Mouse (Mus musculus) spleen, postnatal 14 days (tissue): ENCODE data around the gene Senp6.
"Not testable (repeated sequence)": the region's sequence is repeated elsewhere in the genome, so short reads cannot be mapped to it uniquely, and the experiment has no call there.

ENCODE experiments used
- DNase-seq, 2 experiments: peaks; one replicate each; pipeline ENCODE4 v3.0.0; 2021 to 2022; ENCODE audit warnings: low spot score in 2 of 2

Gene Senp6

DNA sequence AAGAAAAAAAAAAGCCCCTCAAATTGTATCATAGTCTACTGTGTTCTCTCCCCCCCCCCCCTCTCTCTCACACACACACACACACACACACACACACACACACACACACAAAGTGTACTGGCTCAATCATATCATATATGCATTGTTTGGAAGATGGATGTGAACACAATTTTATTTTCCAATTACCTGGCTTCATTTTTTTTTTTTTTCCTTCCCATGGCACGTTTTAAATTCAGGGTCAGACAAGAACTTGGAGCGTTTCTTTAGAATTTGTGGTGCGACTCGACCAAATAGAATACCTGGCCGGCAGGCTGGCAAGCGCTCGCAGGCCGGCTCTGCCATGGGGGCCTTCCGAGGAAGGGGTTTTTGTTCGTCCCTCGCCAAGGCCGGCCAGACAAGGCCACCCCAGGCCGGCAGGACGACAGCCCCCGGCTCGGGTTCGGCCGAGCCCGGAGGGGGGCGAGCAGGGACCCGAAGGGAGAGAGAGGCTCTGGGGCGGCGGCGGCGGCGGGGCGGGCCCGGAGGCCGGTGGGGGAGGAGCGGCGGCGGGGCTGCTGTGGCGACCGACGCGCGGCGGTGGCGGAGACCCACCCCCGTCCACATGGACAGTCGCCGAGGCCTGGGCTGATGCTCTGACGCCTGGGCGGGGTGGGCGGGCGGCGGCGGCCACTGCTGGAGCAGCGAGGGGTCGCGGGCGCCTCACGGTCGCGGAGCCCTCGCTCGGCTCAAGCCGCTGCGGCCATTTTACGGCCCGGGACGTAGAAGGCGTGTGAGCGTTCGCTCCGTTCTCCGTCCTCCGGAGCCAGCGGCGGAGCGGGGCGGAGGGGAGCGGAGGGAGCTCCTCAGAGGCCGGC, at the start of gene Senp6:
Gene Senp6 (plus strand): TSS at position 537 of the 854 bp plus-strand sequence.
- peak; percentile 54 to 63 for DNase-seq

DNA sequence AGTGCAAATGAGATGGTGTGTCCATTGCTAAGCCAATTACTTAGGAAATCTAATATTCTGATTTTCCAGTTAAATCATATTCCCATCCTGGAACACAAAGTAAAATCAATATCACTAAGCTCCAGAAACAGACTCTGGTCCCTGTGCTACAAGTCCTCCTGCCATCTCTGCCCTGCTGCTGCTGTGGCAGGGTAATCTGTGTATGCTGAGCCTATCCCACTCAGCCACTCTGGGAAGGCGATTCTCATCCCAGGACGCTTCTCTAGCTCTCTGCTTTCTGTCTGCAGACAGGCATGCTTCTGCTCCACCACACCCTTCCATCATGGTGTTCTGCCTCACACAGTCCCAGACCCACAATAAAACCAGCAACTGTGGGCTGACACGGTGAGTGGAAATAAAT, 46.3 kb upstream of the Senp6 start:
- DNase-seq = no peak

DNA sequence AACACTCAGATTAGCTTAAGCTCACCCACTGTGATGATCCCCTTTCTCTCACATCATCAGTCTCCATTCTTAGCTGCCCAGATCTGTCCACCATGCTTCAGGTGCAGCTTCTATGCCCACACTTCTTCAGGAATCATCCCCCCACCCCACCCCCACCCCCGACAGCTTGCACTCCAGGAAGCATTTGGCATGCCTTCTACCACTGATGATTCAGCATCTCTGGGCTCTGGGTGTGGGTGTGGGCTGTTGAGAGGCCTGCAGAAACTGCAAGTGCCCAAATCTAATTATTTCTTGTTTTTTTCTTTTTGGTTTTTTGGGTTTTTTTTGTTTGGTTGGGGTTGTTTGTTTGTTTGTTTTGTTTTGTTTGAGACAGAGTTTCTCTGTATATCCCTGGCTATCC, 45.1 kb upstream of the Senp6 start:
- no peak for DNase-seq

DNA sequence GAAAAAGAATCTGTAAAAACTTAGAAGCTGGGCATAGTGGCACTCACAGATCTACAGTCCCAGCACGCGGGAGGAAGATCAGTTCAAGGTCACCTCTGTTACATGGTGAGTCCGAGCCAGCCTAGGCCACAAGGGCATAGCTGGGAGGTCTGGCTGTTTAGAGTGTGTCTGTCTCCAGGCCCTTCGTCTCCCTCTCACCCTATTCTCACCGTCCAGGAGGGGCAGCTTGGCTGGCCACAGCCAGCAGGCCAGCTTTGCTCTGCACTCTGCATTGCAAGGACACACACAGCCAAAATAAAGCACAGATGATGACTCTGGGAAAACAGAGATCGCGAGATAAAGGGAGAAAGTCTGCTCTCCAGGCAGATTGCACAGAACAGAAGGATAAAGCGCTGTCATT, 43.9 kb upstream of the Senp6 start:
- no peak for DNase-seq

DNA sequence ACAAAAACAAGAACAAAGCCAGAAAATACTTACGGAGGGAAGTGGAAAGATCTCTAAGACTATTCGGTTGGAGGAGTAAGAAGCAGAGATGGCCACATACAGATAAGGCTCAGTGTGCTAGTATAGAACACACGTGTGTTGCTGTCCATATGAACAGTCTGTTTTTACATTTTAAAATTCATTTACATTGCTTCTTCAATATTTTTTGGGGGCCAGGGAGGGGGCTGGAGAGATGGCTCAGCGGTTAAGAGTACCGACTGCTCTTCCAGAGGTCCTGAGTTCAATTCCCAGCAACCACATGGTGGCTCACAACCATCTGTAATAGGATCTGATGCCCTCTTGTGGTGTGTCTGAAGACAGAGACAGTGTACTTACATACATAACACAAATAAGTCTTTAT, 41.4 kb upstream of the Senp6 start:
- not testable (repeated sequence) for DNase-seq

DNA sequence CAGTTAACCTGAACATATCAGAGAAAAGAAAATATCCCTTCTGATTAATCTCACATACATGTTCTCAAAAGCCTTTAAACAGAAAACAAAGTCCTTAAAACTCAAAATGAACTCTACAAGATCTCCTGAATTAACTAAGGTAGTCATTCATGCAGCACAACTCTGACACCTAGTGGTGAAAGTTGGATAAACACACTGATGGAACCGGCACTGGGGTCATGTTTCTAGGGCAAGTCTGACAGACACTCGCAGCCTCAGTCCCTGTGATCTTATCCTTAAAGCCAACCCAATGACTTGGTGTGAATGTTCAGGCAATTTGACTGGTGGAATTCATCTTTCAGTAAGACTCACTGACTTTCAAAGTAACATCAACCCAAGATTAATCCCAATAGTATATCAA, 40.7 kb upstream of the Senp6 start:
- peak in 1 of 2 experiments; percentile 33 for DNase-seq

DNA sequence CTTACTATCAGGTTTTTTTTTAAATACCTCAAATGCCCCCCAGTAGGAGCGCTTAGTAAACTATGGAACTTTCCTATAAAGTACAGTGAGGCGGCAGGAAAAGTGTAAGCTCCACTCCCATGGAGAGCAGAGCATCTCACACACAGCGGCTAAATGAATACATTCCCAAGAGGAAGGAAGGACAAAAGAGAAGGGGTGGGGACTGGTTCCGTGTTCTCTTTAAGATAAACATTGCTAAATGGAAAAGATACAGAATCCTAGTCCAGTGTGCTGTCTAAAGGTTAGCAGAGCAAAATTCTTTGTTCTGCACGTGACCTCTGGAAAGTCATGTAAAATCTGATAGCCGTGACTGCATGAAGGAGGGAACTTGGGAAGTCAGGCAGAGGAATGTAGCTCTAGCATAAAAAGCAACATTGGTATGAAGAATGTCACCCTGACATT, 40.1 kb upstream of the Senp6 start:
- no peak for DNase-seq

DNA sequence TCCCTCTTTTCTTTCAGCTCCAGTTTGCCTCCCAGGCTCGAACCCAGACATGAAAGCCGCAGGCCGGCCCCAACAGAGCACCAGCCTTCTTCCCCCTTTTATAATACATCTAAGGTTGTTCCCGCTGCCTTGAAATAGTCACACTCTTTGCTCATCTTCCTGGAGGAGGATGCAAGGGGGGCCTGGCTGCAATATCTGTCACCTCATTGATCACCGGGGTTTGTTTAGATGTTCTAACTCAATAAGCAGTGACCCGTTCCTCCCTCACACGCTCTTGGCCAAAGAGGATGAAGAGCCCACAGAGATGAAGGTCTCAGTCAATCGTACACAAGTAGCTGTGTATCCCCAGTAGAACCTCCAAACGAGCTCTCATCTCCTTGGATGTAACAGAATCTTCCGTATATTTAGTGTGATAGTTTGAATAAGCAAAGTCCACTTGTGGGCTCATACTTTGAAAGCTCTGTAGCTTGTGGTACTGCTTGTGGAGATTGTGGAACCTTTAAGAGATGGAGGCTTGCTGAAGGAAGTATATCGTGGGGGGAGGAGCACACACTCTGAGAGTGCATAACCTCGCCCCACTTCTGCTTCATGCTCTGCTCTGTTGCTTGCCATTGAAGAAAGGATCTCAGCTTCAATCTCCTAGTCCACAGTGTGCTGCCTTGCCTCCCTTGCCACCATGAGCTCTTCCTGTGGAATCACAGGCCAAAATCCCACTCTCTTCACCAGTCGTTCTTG, 29.3 kb upstream of the Senp6 start:
- no peak for DNase-seq

DNA sequence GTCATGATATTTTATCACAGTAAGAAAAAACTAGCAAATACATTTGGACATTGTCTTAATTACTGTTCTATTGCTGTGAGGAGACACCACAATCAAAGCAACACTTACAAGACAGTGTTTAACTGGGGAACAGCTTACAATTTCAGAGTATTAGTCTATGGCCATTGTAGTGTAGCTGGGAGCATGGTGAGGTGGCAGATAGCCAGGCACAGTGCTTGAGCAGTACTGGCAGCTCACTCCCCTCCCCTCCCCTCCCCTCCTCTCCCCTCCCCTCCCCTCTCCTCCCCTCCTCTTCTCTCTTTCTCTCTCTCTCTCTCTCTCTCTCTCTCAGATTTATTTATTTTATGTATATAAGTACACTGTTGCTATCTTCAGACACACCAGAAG, 28.7 kb upstream of the Senp6 start:
- no peak for DNase-seq

DNA sequence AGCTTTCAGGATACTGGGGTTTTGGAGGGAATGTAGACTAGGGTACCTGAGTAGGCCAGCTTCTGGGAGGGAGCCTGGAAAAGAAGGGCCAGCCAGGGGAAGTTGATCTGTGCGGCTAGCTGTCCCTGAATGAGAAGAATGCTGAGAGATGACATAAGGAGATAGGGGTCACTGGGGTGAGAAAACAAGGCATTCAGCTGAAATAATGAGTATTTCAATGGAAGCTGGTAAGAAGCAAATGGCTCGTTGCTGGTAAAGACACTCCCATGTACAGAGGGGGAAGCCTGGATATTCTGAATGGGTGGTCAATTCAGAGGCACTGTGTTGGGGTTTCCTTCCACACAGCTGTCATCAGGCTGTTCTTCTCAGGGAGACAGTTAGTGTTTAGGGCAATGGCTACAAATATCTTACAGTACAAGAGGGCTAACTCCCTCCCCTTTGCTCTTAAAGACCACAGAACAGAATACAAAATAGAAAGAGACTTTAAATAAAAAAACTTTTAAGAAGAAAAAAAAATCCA, 27.3 kb upstream of the Senp6 start:
- no peak for DNase-seq

DNA sequence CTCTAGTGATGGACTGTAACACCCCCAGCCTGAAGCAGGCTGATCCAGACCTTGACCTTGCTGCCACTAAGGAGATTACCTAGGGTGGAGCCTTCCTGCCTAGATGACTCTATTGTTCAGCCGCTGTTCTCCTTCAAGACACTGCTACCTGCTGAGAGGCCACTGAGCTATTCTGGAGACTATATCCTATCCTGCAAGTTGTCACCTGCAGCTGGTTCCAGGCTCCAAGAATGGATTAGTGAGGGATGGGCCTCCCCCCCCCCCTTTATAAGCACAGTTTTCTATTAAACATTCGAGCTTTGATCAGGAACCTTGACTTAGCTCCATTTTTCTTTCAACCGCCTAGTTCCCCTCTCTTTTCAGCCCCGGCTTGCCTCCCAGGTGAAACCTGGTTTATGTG, 22.4 kb upstream of the Senp6 start:
- not testable (repeated sequence) for DNase-seq

DNA sequence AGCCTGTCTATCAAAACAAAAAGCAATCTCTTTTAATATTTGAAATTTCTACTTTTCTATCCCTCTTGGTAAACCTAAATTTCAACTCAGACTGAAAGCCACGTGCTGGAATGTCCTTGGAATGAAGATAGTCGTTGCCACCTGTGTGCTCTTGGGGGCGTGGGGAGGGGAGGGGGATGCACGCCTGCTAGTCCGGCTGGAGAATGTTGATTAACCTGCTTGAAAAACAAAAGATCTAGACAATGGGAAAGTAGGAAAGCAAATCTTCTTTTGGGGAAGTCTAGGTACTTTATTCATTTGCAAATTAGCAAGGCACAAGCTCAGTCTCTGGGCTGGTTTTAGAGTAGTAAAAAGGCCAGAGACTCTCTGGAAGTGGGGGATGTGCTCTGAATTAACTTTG, 17.4 kb upstream of the Senp6 start:
- not testable (repeated sequence) for DNase-seq

DNA sequence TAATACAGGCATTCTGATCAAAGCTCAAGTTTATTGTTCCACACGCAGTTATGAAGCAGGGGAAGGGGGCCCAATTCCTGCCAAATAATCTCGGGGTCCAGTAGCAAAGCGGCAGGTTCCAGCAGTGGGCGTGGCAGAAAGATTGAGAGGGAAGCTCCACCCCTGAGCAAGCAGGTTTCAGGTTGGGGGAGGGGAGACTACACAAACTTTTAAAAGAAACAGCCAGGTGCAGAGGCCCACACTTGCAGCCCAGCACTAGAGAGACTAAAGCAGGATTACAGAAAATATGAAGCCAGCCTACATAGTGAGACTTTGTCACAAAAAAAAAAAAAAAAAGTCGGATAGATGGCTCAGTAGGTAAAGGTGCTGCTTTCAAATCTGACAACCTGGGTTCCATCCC, 13.8 kb upstream of the Senp6 start:
- no peak for DNase-seq

DNA sequence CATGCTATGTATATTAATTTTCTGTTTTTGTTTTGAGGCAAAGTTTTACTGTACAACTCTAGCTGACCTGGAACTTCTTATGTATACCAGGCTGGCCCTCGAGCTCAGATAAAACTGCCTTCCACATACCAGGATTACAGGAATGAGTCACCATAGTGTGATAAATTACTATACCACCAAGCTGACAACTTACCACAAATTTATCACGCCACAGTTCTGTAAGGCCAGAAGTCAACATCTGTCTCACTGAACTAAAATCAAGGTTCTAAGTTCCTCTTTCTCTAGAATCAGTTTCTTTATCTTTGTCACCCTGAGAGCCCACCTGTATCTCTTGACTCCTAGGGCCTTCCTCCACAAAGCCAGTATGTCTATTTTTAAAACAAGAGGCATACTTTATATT, 9.0 kb upstream of the Senp6 start:
- no peak for DNase-seq

DNA sequence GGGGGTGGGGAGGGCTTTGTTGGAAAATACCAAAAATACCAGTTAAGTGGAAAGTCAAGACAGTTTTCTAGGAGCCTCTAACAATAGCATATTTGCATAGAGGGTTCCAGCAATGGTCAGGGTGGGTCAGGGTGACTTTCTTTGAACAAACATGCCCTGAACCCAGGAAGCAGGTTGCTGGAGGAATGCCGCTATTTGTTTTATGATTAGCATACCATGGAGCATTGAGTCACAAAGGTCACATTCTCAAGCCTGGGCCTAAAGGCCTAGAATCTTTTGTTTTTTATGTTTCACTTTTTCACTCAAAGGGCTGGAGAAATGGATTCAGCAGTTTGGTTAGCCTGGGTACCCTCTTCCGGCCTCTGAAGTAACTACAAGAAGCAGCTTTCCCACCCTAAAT, 1.2 kb upstream of the Senp6 start:
- not testable (repeated sequence) for DNase-seq

DNA sequence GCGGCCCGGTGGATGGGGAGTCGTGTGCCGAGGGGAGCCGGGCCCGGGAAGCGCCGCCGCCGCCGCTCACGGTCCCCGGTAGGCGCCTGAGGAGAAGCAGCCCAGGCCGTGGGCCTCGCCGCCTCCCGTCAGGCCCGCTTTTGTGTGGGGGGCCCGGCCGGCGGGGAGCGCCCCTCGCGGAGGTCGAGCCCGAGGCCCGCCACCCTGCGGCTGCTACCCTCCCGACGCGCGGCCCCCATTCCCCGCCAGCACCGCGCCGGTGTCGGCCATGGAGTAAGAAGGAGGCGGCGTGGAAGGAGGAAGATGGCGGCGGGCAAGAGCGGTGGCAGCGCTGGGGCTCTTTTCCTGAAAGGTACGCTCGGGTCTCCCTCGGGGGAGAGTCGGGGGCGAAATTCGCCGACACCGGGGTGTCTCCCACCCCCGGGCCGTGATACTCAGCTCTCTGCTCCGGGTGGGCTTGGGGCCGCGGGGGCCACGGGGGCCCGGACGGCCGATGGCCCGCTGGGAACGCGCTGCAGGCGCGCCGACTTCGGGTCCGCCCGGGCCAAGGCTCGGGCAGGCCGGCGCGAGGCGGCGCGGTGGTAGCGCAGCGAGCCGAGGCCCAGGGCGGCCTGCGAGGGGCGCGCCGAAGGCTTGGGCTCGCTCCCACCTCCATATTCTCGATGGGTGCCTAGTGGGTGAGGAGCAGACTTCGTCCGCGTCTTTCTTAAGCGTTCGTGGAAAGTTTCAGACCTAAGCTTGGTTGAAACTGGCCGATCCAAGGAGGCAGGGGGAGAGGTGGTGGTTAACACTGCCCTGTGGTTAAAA, 721 bp downstream of the Senp6 start:
- peak; percentile 47 to 63 for DNase-seq

DNA sequence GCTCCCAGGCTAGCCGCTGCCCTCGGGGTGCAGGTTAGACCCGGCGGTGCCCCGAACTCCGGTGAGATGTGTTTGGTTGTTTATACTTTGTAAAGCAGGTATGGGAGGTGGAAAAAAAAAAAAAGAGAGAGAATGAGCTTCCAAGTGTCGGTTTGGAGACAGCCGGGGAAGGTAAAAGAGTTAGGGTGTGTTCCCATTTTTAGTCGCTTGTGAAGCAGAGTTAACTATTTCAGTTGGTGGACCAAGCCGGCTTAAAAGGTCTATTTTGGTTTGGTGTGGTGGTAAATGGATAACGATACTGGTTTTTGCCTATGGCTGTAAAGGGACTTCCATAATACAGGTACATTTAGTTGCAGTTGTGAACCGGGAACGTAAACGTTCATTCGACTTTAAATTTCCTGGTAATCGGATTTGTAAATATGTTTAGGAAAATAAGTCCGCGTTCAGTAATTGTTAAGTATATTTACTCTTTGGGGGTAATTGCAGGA, 1.4 kb downstream of the Senp6 start:
- no peak for DNase-seq

DNA sequence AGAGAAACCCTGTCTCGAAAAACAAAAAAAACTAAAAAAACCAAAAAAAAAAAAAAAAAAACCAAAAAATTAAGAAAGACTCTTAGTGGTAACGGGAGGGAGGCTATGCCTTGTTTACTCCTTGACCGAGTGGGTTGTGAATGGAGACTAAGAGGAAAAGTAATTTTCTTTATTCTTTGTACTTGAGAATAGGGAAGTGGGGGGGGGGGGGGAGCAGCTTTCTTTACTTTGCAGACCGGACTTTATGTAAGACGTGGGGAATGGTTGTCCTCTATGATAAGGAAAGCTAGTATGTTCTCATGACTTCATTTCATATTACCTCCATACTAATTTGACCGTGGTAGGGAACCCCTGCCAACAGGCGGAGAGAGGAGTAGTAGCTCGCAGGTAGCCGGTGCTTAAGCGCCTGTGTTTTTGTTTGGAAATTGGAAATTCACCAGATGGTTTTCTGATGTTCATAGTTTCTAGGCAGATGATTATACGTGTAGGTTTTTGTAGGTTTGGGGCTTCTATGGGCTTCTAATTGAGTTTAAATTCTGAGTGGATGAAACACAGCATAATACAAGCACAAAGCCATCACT, 2.1 kb downstream of the Senp6 start:
- no peak for DNase-seq

DNA sequence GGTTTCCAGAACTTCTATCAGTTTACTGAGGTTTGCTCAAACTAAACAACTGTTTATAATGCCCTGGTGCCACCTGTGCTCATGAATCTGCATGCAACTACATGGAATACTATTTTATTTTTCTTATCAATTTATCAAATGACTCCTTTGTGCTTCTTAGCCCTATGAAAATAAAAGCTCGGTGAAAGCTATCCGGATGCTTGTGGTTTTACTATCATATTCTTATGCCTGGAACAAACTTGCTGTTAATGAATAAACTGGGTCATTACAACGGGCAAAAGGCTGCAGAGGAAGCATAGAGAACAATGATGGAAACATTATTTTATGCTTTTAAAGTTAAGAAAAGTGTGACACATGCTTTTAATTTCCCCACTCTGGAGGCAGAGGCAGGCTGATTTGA, 3.3 kb downstream of the Senp6 start:
- no peak for DNase-seq

DNA sequence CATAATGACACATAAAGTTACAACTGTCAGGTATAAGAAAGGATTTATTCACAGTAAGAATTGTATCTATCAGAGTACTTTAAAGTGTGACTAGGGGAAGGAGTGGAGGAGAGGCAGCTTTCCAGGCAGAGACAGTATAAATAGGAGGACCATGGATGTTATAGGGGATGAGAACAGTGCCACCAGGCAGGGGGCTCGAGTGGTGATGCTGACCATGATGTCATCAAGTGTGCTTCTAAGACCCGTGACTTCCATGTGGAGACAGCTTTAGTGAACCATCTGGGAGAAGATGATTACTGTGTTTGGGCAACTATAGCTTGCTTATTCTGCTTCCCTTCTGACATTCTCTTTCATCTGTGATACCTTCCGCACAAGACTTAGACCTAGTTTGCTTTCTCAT, 4.9 kb downstream of the Senp6 start:
- DNase-seq = no peak

DNA sequence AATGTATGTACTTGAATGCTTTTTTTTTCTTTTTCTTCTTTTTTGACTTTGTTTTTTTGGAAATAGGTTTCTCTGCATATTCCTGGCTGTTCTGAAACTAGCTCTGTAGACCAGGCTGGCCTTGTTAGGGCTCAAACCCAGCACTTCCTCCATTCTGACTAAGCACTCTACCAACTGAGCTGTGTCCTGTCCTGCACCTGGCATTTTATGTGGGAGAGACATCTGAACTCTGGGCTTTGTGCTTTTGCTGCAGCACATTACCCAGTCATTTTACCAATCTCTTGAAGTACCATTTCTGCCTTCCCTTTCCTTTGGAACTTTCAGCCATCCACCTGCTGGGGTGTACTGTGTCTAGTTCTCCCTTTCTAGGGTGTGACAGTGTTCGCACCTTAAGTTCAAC, 7.4 kb downstream of the Senp6 start:
- no peak for DNase-seq

DNA sequence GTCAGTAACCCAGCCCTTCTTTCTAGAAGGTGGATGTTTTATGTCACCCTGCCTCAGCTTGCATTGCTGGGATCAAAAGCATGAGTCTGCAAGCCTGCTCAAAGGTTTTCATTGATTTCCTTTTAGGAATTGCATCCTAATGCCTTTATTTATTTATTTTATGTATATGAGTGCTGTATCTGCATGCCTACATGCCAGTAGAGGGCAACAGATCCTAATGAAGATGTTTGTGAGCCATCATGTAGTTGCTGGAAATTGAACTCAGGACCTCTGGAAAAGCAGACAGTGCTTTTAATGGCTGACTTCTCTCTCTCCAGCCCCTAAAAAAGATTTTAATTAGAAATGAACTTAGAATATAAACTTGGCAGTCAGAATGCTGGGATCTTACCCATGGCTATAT, 8.2 kb downstream of the Senp6 start:
- no peak for DNase-seq
